Mouse (Mus musculus) layer of hippocampus, postnatal 25 days (tissue): Measurements from ENCODE around the gene 2310009B15Rik. TPM values are rescaled to one million over a fixed set of nuclear protein-coding genes. Genes with fewer than 3 reads are reported as not detected.

ENCODE experiments used
- DNase-seq, 2 experiments: peaks; one replicate each; pipeline ENCODE4 v3.0.0; 2022; ENCODE audit warnings: mixed read lengths in 2 of 2, low spot score in 1 of 2; ENCODE audit errors: extremely low spot score in 1 of 2
- total RNA-seq, 2 experiments: library from RNA; stranded (reverse); gene quantifications; 2 replicates each; pipeline ENCODE4 v1.2.3; 2021

The 2310009B15Rik gene
- total RNA-seq, 2 experiments from 2014 or later, result 23.9 to 24.7 TPM

DNA sequence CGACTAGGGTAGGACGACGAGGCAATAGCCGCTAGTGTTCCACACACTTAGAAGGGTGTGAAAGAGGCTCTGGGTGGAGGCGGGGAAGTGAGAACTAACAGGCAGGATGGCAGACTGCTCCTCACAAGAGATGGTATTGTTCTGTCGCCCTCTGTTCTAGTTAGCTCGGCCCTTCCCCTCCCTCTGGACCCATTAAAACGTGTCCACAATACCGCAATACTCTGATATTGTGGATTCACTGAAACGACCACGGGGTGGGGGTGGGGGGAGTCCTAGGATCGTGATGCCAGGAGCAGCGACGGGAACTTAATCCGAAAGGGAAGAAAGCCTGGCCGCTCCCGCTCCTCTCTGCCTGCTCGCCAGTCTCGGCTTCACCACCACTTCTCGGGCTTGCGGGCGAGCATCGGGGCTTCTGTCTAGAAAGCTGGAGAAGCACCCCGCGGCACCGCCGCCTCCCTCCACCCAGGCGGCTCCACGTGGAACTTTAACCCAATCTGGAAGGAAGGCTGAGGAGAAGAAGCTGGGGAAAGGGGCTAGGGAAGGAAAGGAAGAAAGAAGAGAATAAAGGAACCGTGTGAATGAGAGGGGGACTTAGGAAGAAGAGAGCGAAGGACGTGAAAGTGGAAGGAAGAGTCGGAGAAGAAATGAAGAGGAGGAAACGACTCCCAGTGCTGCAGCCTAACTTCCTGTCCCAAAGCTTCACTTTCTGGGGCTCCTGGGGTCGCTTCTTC is 13.1 kb downstream of the 2310009B15Rik start:
- no peak for DNase-seq

DNA sequence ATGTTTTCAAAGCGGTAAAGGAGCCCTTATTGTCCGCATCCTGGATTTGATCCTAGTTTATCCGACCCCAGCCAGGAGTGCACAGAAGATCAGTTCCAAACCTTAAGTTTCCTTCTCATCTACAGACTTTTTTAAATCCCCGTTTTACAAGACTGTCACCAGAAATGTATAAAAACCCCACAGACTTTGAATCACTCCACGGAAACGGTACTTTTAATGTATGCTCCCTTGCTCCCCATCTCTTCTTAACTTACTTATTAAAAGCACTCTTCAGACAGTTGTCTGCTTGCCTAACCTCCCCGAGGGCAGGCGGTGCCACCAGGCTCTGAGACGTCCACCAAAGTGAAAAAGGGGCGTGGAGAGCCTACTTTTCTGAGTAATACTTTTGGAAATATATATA is 13.9 kb downstream of the 2310009B15Rik start:
- DNase-seq, result no peak

- no peak for DNase-seq
These were observed 14.3 kb downstream of the 2310009B15Rik start for GRCm38 (mm10) chr1:138842315-138842714.

DNA sequence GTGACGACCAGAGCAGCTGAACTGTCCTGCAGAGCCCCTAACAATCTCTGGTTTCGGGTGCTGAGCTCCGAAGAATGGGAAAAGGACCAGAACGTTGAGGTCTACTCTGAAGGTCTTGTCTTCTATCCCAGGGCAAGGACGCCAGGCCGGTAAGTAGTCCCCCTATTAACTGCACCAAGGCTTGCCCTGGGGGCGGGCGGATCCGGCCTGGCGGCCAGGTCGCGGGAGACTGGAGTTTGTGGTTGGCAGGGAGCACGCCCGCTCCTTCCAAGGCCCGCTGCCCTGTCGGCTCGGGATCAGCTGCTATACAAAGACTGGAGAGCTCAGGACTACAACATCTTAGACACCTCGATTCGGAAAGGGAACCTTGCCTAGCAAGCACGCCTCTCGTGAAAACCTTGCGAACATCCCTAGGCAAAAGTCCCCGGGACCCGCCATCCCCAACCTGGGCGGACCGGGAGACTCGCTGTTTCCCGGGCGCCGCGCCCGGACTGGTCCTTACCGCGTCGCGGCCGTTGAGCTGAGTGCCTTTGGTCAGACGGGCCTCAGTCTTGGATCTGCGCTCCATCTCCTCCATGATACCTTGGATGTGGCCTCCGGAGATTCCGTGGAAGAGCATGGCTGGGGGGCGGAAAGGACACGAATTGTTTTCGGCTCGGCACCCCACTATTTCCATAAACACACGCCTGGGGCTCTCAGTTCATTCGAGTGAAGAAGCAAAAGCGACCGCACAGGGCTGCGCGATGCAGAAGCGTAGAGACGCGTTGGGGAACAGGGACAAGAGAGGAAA is 15.2 kb downstream of the 2310009B15Rik start:
- peak in 1 of 2 experiments; percentile 47 for DNase-seq

DNA sequence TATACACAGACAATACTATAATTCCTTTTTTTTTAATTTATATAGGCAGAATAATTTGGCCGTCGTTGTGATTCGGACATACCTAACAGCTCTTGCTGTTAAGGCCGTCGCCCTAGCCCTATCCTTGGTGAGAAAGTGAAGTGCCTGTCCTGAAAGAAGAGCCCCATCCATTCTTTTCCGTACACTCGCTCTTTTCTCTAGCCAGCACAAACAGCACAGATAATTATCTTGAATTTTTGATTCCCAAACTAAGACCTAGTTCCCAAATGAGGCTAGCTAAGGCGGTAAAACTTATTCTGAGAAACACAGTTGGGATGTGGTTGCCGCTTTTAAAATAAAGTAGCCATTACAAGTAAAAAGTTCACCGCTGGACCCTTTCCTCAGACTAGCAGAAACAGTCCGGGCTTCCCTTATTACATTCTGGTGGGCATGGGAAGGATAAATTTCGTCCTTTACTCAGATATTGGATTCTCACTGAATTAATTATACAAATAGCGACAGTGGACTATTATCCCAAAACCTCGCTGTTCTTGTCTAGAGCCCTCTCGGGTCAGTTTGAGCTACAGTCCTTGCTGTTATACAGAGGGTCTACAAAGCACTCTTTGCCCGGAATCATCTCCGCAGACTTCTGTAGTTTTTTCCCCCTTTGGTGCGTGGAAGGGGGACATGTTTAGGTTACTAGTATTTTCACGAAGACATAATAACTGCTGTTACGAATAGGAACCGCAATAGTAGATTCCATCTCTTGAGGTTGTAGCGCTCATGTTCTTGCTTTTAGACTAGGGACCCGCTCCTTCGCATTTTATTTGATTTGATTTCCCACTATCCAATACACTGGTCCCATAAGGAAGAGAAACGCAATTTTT is 16.0 kb downstream of the 2310009B15Rik start:
- DNase-seq, result no peak

DNA sequence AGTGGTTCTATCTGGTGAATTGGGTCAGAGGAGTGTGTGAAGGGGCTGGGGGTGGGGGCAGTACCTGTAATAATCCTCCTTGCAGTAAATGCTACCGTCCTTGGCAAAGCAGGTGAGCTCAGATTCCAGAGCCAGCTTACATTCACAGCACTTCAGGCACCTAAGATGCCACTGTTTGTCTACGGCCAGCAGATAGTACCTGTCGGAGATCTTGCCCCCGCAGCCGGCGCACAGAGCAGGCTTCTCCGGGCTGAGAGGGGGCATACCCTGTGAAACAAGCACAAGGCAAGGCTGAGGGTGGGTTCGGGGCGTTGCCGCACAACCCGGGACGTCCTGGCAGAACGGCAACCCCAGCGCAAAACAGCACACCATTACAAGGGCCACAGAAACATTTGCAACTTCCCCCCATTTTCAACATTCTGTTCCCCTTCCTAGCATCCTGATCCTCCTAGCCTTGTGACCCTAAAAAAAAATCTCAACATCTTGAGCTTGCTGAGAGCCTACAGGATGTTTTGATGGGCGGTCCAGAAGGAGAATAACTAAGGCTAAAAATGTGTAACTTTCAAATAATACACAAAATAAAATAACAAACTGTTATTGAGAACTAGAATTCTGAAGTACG is 16.7 kb downstream of the 2310009B15Rik start:
- no peak for DNase-seq

DNA sequence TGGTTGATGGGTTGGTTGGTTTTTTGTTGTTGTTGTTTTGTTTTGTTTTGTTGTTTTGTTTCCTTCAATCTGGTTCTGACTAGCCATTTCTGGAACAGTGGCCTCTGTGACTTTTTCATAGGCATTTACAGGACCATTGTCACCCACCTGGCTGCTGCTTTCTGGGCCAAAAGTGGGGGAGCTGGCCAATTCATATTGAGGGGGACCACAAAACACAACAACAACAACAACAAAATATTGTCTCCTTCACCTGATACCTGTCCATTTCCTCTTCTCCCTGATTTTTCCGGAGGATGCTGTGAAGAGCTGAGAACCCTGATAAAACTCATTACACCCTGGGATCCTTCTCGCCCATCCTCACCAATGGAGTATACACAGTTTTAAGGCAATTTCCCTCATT is 17.4 kb downstream of the 2310009B15Rik start:
- DNase-seq, result no peak

DNA sequence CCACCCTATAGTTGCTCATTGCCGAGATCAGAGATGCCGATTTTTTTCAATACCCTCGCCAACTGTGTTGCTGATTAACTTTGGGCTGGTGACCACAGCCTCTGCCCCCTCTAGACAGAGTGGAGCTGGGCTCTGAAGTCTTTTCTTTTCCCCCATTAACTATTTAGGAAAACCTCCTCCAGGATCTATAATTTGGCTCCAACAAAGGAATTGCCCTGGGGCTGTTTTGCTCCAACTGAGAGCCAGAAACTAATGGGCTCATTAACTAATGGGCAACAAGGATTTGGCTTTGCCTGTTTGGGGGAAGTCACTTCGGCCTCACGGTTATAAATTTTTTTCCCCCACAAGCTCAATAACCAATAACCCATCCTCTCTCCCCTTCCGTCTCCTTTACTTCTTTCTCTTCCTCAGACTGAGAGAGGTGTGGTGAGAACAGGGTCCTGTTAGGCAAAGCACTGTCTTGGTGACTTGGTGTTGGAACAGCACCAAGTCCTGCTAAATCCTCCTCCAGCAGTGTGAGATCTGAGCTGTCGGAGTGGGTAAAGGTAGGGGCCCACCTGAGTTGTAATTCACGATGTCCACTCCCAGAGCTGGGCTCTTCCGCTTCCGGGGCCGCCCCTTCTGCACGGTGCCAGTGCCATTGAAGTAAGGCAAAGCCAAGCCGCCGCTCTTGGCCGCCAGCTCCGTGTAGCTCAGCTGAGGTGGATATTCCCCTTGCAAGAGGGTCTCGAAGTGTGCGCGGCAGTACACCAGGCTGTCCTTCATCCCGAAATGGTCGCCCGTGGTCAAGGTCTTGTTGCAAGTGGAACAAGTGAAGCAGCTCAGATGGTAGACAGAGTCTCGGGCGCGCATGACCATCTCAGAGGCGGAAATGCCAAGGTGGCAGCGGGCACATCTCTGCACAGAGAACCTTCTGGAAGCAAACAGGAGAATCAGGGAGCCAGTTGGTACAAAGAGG is 18.6 kb downstream of the 2310009B15Rik start:
- no peak for DNase-seq

GRCm38 (mm10) chr1:138835355-138835900 is 21.2 kb downstream of the 2310009B15Rik start:
- no peak for DNase-seq

DNA sequence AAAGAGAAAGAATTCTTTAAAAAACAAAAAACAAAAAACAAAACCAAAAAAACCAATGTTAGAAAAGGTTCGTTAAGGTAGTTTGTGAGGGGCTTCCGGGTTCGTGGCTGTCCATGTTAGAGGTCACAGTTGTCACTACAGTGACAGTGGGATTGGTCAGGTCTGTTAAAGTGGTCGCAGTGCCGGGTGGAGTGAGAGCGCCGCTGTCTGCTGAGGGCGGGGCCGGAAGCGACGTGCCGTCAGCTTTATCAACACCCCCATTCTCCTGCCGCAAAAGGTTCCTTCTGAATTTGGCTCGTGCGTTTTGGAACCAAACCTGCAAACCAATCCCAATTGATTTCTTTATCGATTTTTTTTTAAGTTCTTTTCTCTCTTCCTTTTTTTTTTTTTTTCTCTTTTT is 25.3 kb downstream of the 2310009B15Rik start:
- no peak for DNase-seq

DNA sequence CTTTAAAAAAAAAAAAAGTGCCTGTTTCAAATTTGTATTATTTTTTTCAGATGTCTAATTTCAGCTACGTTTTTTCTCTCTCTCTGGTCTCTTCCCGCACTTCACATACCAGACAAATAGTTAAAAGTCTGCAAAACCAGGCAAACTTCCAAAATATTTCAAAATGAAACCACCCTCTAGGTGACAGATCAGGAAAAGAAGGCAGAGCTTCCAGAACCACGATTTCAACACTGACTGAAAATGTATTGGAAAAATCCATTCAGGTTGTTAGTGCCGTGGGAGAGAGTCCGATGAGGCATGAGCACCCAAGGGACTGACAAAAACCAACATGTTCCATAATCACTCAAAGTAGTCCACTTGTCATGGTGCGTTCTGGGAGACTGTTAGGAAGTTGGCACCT is 29.8 kb downstream of the 2310009B15Rik start:
- no peak for DNase-seq

- no peak for DNase-seq
These were observed 33.7 kb downstream of the 2310009B15Rik start for GRCm38 (mm10) chr1:138822985-138823322.

- no peak for DNase-seq
These were observed 34.2 kb downstream of the 2310009B15Rik start for GRCm38 (mm10) chr1:138822255-138822984.

Other genes with a start within 250 kb of the 2310009B15Rik start
- gene Nek7, start 236.7 kb downstream of the 2310009B15Rik start, total RNA-seq, result 10 to 100 TPM; 30.9 to 32.4 TPM
- gene Lhx9, start 8.3 kb downstream of the 2310009B15Rik start, total RNA-seq, result 10 to 100 TPM; 11.1 to 14.9 TPM
- gene Dennd1b, start 106.6 kb upstream of the 2310009B15Rik start, total RNA-seq, result 10 to 100 TPM; 36.6 to 37.8 TPM